Mouse (Mus musculus) myocyte (in vitro differentiated cells): Measurements from ENCODE around the gene Ehbp1.

Source experiments
- MAX ChIP-seq: IDR thresholded peaks from one replicate; pipeline ENCODE4 v1.6.1; 2011; ENCODE audit warnings: low read depth, mild to moderate bottlenecking, control low read depth
- POLR2A ChIP-seq: IDR thresholded peaks from one replicate; pipeline ENCODE4 v1.6.1; 2011; ENCODE audit warnings: low read depth, mild to moderate bottlenecking, control low read depth, moderate library complexity; ENCODE audit not compliant: insufficient read length
- SRF ChIP-seq: IDR thresholded peaks from one replicate; pipeline ENCODE4 v1.6.1; 2011; ENCODE audit warnings: low read depth; ENCODE audit not compliant: control insufficient read depth, insufficient read length
- USF1 ChIP-seq: IDR thresholded peaks from one replicate; pipeline ENCODE4 v1.6.1; 2011; ENCODE audit warnings: low read depth, mild to moderate bottlenecking, control low read depth, moderate library complexity

DNA sequence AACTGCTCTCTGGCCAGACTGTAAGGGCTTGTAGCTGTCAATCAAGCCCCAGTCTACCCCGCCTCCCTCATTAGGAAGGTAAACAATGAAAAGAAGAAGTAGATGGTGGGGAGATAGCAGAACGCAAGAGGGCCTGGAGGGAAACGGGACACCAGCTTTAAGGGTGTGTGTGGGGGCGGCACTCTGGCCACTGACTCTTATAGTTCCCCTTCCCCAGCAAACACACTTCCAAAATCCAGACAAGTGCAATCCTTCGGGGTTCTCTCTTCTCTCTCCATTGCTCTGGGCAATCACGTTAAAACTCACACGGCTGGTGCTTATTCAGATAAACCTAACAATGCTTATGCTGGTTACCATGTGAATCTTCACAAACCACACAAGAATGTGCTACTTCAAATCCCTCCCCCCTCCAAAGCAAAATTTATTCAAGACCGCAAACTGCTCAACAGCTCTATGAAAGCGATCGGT lies 333.9 kb downstream of the Ehbp1 start:
- TF ChIP-seq USF1, result no peak
- TF ChIP-seq MAX, result no peak
- no peak for TF ChIP-seq POLR2A
- TF ChIP-seq SRF, result no peak
